Mouse (Mus musculus) kidney, postnatal 0 days (tissue): Measurements from ENCODE around the gene Tmcc1. TPM values are rescaled to one million over a fixed set of nuclear protein-coding genes. Genes with fewer than 3 reads are reported as not detected.

ENCODE experiments used
- ATAC-seq: fragments of 200-750 bp; cut with Nextera tagmentation; replicated peaks from 2 replicates; pipeline ENCODE4 v1.8.0; 2017; ENCODE audit warnings: low read depth, moderate number of reproducible peaks, moderate TSS enrichment, moderate library complexity; ENCODE audit not compliant: low FRiP score
- DNase-seq: peaks from one replicate; pipeline ENCODE4 v3.0.0-alpha.2; 2016; ENCODE audit warnings: low spot score
- H3K27ac ChIP-seq: fragments of 300-500 bp; sonication (generic); 2 replicates; pipeline ENCODE4 v1.5.1; 2014; ENCODE audit warnings: mild to moderate bottlenecking
- H3K27me3 ChIP-seq: fragments of 300-500 bp; sonication (generic); 2 replicates; pipeline ENCODE4 v1.6.1; 2014; ENCODE audit warnings: low read length, mixed read lengths; ENCODE audit not compliant: insufficient read depth
- H3K36me3 ChIP-seq: fragments of 300-500 bp; sonication (generic); 2 replicates; pipeline ENCODE4 v1.6.1; 2014; ENCODE audit warnings: low read length, mixed read lengths; ENCODE audit not compliant: insufficient read depth
- H3K4me1 ChIP-seq: fragments of 300-500 bp; sonication (generic); replicated peaks from 2 replicates; pipeline ENCODE4 v1.6.1; 2014; ENCODE audit warnings: antibody characterized with exemption, low read length, mixed read lengths; ENCODE audit not compliant: insufficient read depth
- H3K4me2 ChIP-seq: fragments of 300-500 bp; sonication (generic); 2 replicates; pipeline ENCODE4 v1.6.1; 2014; ENCODE audit warnings: mild to moderate bottlenecking, low read length, moderate library complexity, mixed read lengths
- H3K4me3 ChIP-seq: fragments of 300-500 bp; sonication (generic); replicated peaks from 2 replicates; pipeline ENCODE4 v1.5.1; 2014; ENCODE audit warnings: low read depth, low read length
- H3K9ac ChIP-seq: fragments of 300-500 bp; sonication (generic); 2 replicates; pipeline ENCODE4 v1.6.1; 2014; ENCODE audit warnings: low read depth, low read length
- H3K9me3 ChIP-seq: fragments of 300-500 bp; sonication (generic); replicated peaks from 2 replicates; pipeline ENCODE4 v1.6.1; 2016; ENCODE audit warnings: low read length, inconsistent platforms, mixed read lengths
- CTCF ChIP-seq: IDR thresholded peaks from 2 replicates; pipeline ENCODE4 v1.5.1; 2016; ENCODE audit warnings: antibody characterized with exemption, low read depth, mild to moderate bottlenecking, moderate library complexity
- WGBS: fragments of 180-500 bp; shearing (Covaris S2); extraction: QIAGEN DNeasy Blood & Tissue Kit; methylation state at CpG from one replicate; pipeline ENCODE4 v1.1.7; 2014; 5-methylcytosine and 5-hydroxymethylcytosine counted together
- polyA plus RNA-seq: library from polyadenylated mRNA; unstranded; fragments of >200 nt; fragmentation: Nextera tagmentation; extraction: Ambion mirVana; gene quantifications from 2 replicates; pipeline ENCODE4 v1.2.1, GENCODE M21; 2015

The Tmcc1 gene
- polyA plus RNA-seq, 1 experiment from 2014 or later, result 6.9 TPM

GRCm38 (mm10) chr6:116227767-116228166 is 34.5 kb upstream of the Tmcc1 start:
- no peaks in the 10 kb centered on the region for H3K9me3 ChIP-seq
- no peak overlapping the region for H3K9ac ChIP-seq
- H3K36me3 ChIP-seq, result peaks cover 55% of the 10 kb centered on the region
- 83% methylated on average over 11 of the region's 11 CpGs for WGBS
- no peak for TF ChIP-seq CTCF
- H3K27ac ChIP-seq, result no peak overlapping the region
- ATAC-seq (no peak), DNase-seq (peak; percentile 3)
- no peaks in the 10 kb centered on the region for H3K4me1 ChIP-seq
- no peaks in the 10 kb centered on the region for H3K27me3 ChIP-seq
- H3K4me3 ChIP-seq, result no peak overlapping the region
- H3K4me2 ChIP-seq, result no peak overlapping the region

- Histone ChIP-seq H3K36me3 (peaks cover 12% of the 10 kb centered on the region; the same call in 1 of the 2 replicates), H3K27ac (peak within 1 kb of the TSS; percentile 94), H3K27me3 (no peaks in the 10 kb centered on the region), H3K4me1 (no peaks in the 10 kb centered on the region; the same call in 1 of the 2 replicates), H3K9me3 (no peaks in the 10 kb centered on the region), H3K9ac (peak within 1 kb of the TSS; percentile 79), H3K4me3 (peak within 1 kb of the TSS; percentile 85), H3K4me2 (peak within 1 kb of the TSS; percentile 89)
- DNase-seq, result peak; percentile 97
- ATAC-seq, result peak; percentile 98
- TF ChIP-seq CTCF, result no peak
- under 1% methylated on average over 51 of the region's 51 CpGs for WGBS
These were observed 14.6 kb upstream of the Tmcc1 start, which contains the start of gene Washc2 for GRCm38 (mm10) chr6:116207729-116208534. Gene Washc2, plus strand, starts transcription at chr6:116208038.

GRCm38 (mm10) chr6:116199682-116200081 is 6.4 kb upstream of the Tmcc1 start:
- Histone ChIP-seq H3K4me3 (no peak overlapping the region), H3K9me3 (no peaks in the 10 kb centered on the region), H3K4me1 (no peaks in the 10 kb centered on the region), H3K4me2 (no peak overlapping the region), H3K9ac (no peak overlapping the region), H3K27me3 (no peaks in the 10 kb centered on the region), H3K27ac (no peak overlapping the region), H3K36me3 (no peaks in the 10 kb centered on the region)
- DNase-seq, result no peak
- ATAC-seq, result no peak
- WGBS, result 66% methylated on average over 2 of the region's 2 CpGs
- TF ChIP-seq CTCF, result no peak

GRCm38 (mm10) chr6:116198173-116198572 is 4.9 kb upstream of the Tmcc1 start:
- peak; percentile 69 for TF ChIP-seq CTCF
- ATAC-seq (no peak; the same call in 1 of the 2 replicates), DNase-seq (peak; percentile 77)
- 29% methylated on average over 3 of the region's 3 CpGs for WGBS
- Histone ChIP-seq H3K4me2 (no peak overlapping the region), H3K27me3 (no peaks in the 10 kb centered on the region), H3K36me3 (no peaks in the 10 kb centered on the region), H3K4me1 (no peaks in the 10 kb centered on the region), H3K4me3 (no peak overlapping the region), H3K9ac (no peak overlapping the region), H3K9me3 (no peaks in the 10 kb centered on the region), H3K27ac (no peak overlapping the region)

- Histone ChIP-seq H3K36me3 (no peaks in the 10 kb centered on the region), H3K4me3 (no peak overlapping the region), H3K4me2 (no peak overlapping the region), H3K9ac (no peak overlapping the region), H3K27ac (no peak overlapping the region), H3K9me3 (no peaks in the 10 kb centered on the region), H3K4me1 (peaks cover 4% of the 10 kb centered on the region; the same call in 1 of the 2 replicates), H3K27me3 (no peaks in the 10 kb centered on the region)
- no peak for TF ChIP-seq CTCF
- 78% methylated on average over 8 of the region's 8 CpGs for WGBS
- ATAC-seq, result no peak
- no peak for DNase-seq
These were observed 2.5 kb upstream of the Tmcc1 start for GRCm38 (mm10) chr6:116195811-116196210.

GRCm38 (mm10) chr6:116192809-116193311 is 426 bp downstream of the Tmcc1 start:
- H3K27ac ChIP-seq, result peak overlapping the region; percentile 87
- no peaks in the 10 kb centered on the region for H3K36me3 ChIP-seq
- no peaks in the 10 kb centered on the region for H3K27me3 ChIP-seq
- ATAC-seq (peak; percentile 83), DNase-seq (peak; percentile 49)
- WGBS, result 1% methylated on average over 40 of the region's 51 CpGs
- TF ChIP-seq CTCF, result no peak
- H3K9me3 ChIP-seq, result no peaks in the 10 kb centered on the region
- peaks cover 4% of the 10 kb centered on the region; the same call in 1 of the 2 replicates for H3K4me1 ChIP-seq
- peak overlapping the region; percentile 85 for H3K4me2 ChIP-seq
- H3K4me3 ChIP-seq, result peak overlapping the region; percentile 74
- peak overlapping the region; percentile 88 for H3K9ac ChIP-seq
